Mouse (Mus musculus): Measurements from ENCODE around the gene Mdm4. TPM values are rescaled to one million over a fixed set of nuclear protein-coding genes. Genes with fewer than 3 reads are reported as not detected.

Gene Mdm4
- total RNA-seq, 1 experiment, result 136 TPM

GRCm38 (mm10) chr1:133019312-133019711 lies 11.0 kb downstream of the Mdm4 start:
- peaks cover 12% of the 10 kb centered on the region for H3K36me3 ChIP-seq (ENCODE audit: control insufficient read depth, insufficient read depth, low read length, poor library complexity, severe bottlenecking)

GRCm38 (mm10) chr1:133018580-133018979 lies 11.8 kb downstream of the Mdm4 start:
- Histone ChIP-seq H3K36me3 (ENCODE audit: control insufficient read depth, insufficient read depth, low read length, poor library complexity, severe bottlenecking) (peaks cover 12% of the 10 kb centered on the region), H3K9ac (ENCODE audit: insufficient read depth, low read depth, low read length, poor library complexity, severe bottlenecking) (peak overlapping the region; percentile 68; the same call in 1 of the 2 replicates), H3K9me3 (ENCODE audit: control insufficient read depth, insufficient read depth, low read depth, low read length) (no peaks in the 10 kb centered on the region), H3K4me3 (ENCODE audit: insufficient read depth in 1 of 2, low read depth in 1 of 2, low read length in 2 of 2, poor library complexity in 1 of 2, severe bottlenecking in 1 of 2) (peak overlapping the region; percentile 50 to 70), H3K27ac (ENCODE audit: insufficient read depth, low read depth, low read length, poor library complexity, severe bottlenecking) (peak overlapping the region; percentile 99; the same call in 1 of the 2 replicates), H3K4me1 (ENCODE audit: control insufficient read depth in 2 of 2, insufficient read depth in 2 of 2, low read length in 2 of 2, poor library complexity in 1 of 2) (peaks cover 0 to 5% of the 10 kb centered on the region in 2 experiments; a peak in 1 of 4 replicates)
- in situ Hi-C loops (cut with MboI; ENCODE audit: low sequenced_read_pairs in 2 of 2, unreplicated experiment in 2 of 2), result no loop called here
- DNase-seq (ENCODE audit: low read depth, low spot score), result no peak
- no peak for TF ChIP-seq ZNF384 (IDR thresholded peaks at IDR 0.05; ENCODE audit: low read depth, low read length)
- no peak for TF ChIP-seq ZC3H11A (IDR thresholded peaks at IDR 0.05; ENCODE audit: borderline replicate concordance, low read depth, low read length)
- TF ChIP-seq HCFC1 (IDR thresholded peaks at IDR 0.05; ENCODE audit: borderline replicate concordance, insufficient read depth, low read length), result no peak
- TF ChIP-seq MAFK (IDR thresholded peaks at IDR 0.05; ENCODE audit: insufficient read depth, low read depth, low read length), result no peak
- TF ChIP-seq CHD2 (IDR thresholded peaks at IDR 0.05; ENCODE audit: low read depth, low read length), result no peak

More at GRCm38 (mm10) chr1:133019312-133019711, 11.0 kb downstream of the Mdm4 start:
- Histone ChIP-seq H3K4me3 (ENCODE audit: insufficient read depth in 1 of 2, low read depth in 1 of 2, low read length in 2 of 2, poor library complexity in 1 of 2, severe bottlenecking in 1 of 2) (peak overlapping the region; percentile 50 to 70), H3K9ac (ENCODE audit: insufficient read depth, low read depth, low read length, poor library complexity, severe bottlenecking) (peak overlapping the region; percentile 71), H3K4me1 (ENCODE audit: control insufficient read depth in 2 of 2, insufficient read depth in 2 of 2, low read length in 2 of 2, poor library complexity in 1 of 2) (peaks cover 0 to 5% of the 10 kb centered on the region in 2 experiments; a peak in 1 of 4 replicates), H3K9me3 (ENCODE audit: control insufficient read depth, insufficient read depth, low read depth, low read length) (no peaks in the 10 kb centered on the region), H3K27ac (ENCODE audit: insufficient read depth, low read depth, low read length, poor library complexity, severe bottlenecking) (peak overlapping the region; percentile 99)
- TF ChIP-seq MAFK (IDR thresholded peaks at IDR 0.05; ENCODE audit: insufficient read depth, low read depth, low read length) (no peak), ZNF384 (IDR thresholded peaks at IDR 0.05; ENCODE audit: low read depth, low read length) (no peak), CHD2 (IDR thresholded peaks at IDR 0.05; ENCODE audit: low read depth, low read length) (no peak), ZC3H11A (IDR thresholded peaks at IDR 0.05; ENCODE audit: borderline replicate concordance, low read depth, low read length) (no peak), HCFC1 (IDR thresholded peaks at IDR 0.05; ENCODE audit: borderline replicate concordance, insufficient read depth, low read length) (no peak)
- peak; percentile 44 for DNase-seq (ENCODE audit: low read depth, low spot score)
- in situ Hi-C loops (cut with MboI; ENCODE audit: low sequenced_read_pairs in 2 of 2, unreplicated experiment in 2 of 2), result no loop called here

GRCm38 (mm10) chr1:133016775-133017428 lies 13.5 kb downstream of the Mdm4 start:
- DNase-seq (ENCODE audit: low read depth, low spot score), result no peak
- no peak for TF ChIP-seq CHD2 (IDR thresholded peaks at IDR 0.05; ENCODE audit: low read depth, low read length)
- TF ChIP-seq ZNF384 (IDR thresholded peaks at IDR 0.05; ENCODE audit: low read depth, low read length), result peak; percentile 66
- in situ Hi-C loops (cut with MboI; ENCODE audit: low sequenced_read_pairs in 2 of 2, unreplicated experiment in 2 of 2), result no loop called here
- Histone ChIP-seq H3K9me3 (ENCODE audit: control insufficient read depth, insufficient read depth, low read depth, low read length) (no peaks in the 10 kb centered on the region), H3K36me3 (ENCODE audit: control insufficient read depth, insufficient read depth, low read length, poor library complexity, severe bottlenecking) (peaks cover 17% of the 10 kb centered on the region), H3K4me1 (ENCODE audit: control insufficient read depth in 2 of 2, insufficient read depth in 2 of 2, low read length in 2 of 2, poor library complexity in 1 of 2) (peaks cover 1 to 6% of the 10 kb centered on the region in 2 experiments; a peak in 1 of 4 replicates), H3K9ac (ENCODE audit: insufficient read depth, low read depth, low read length, poor library complexity, severe bottlenecking) (peak overlapping the region; percentile 32; the same call in 1 of the 2 replicates), H3K4me3 (ENCODE audit: insufficient read depth in 1 of 2, low read depth in 1 of 2, low read length in 2 of 2, poor library complexity in 1 of 2, severe bottlenecking in 1 of 2) (peak overlapping the region; percentile 46 to 50), H3K27ac (ENCODE audit: insufficient read depth, low read depth, low read length, poor library complexity, severe bottlenecking) (peak overlapping the region; percentile 25; the same call in 1 of the 2 replicates)

- TF ChIP-seq HCFC1 (IDR thresholded peaks at IDR 0.05; ENCODE audit: borderline replicate concordance, insufficient read depth, low read length), result no peak
- no peak for TF ChIP-seq ZC3H11A (IDR thresholded peaks at IDR 0.05; ENCODE audit: borderline replicate concordance, low read depth, low read length)
- no peak for TF ChIP-seq ZNF384 (IDR thresholded peaks at IDR 0.05; ENCODE audit: low read depth, low read length)
- TF ChIP-seq MAFK (IDR thresholded peaks at IDR 0.05; ENCODE audit: insufficient read depth, low read depth, low read length), result no peak
- TF ChIP-seq CHD2 (IDR thresholded peaks at IDR 0.05; ENCODE audit: low read depth, low read length), result no peak
- DNase-seq (ENCODE audit: low read depth, low spot score), result no peak
- Histone ChIP-seq H3K9me3 (ENCODE audit: control insufficient read depth, insufficient read depth, low read depth, low read length) (no peaks in the 10 kb centered on the region), H3K36me3 (ENCODE audit: control insufficient read depth, insufficient read depth, low read length, poor library complexity, severe bottlenecking) (peaks cover 27% of the 10 kb centered on the region), H3K4me3 (ENCODE audit: insufficient read depth in 1 of 2, low read depth in 1 of 2, low read length in 2 of 2, poor library complexity in 1 of 2, severe bottlenecking in 1 of 2) (no peak overlapping the region), H3K27ac (ENCODE audit: insufficient read depth, low read depth, low read length, poor library complexity, severe bottlenecking) (no peak overlapping the region), H3K9ac (ENCODE audit: insufficient read depth, low read depth, low read length, poor library complexity, severe bottlenecking) (no peak overlapping the region; the same call in 1 of the 2 replicates), H3K4me1 (ENCODE audit: control insufficient read depth in 2 of 2, insufficient read depth in 2 of 2, low read length in 2 of 2, poor library complexity in 1 of 2) (peaks cover 1 to 2% of the 10 kb centered on the region in 2 experiments; a peak in 1 of 4 replicates)
- in situ Hi-C loops (cut with MboI; ENCODE audit: low sequenced_read_pairs in 2 of 2, unreplicated experiment in 2 of 2), result no loop called here
Observed at GRCm38 (mm10) chr1:133014196-133014595, 16.2 kb downstream of the Mdm4 start.

Data from ES-E14 (cell line).